Mouse (Mus musculus): ENCODE measurements at regions not wholly inside any gene's neighbourhood (a gene's known extent, or its start where the extent isn't known, plus 50 kb on each side); places are given as distances from the start of the nearest gene placed in this dataset.
A peak's percentile ranks its signal among the peaks of the same experiment; 100 is the strongest.

DNA sequence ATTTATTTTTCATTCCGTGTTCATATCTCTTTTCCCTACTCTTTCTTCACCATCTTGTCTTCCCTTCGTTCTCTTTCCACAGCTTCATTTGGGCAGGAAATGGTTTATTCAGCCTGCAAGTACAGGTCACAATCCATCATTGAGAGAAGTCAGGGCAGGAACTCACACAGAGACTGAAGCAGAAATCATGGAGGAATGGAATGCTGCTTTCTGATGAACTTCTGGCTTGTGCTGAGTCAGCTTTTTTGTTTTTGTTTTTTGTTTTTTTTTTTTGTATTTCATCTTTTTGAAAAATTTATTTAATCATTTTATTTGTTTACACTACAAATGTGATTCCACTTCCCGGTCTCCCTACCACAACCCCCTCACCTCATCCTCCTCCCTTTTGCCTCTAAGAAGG lies 51.2 kb upstream of the Suclg2 start:
- Histone ChIP-seq H3K4me1 (no peaks in the 10 kb centered on the region), H3K9me3 (no peaks in the 10 kb centered on the region), H3K36me3 (no peaks in the 10 kb centered on the region), H3K27ac (no peak overlapping the region), H3K4me3 (no peak overlapping the region), H3K27me3 (ENCODE audit: insufficient read depth, poor library complexity, severe bottlenecking) (no peaks in the 10 kb centered on the region)
- 81% methylated on average over 3 of the region's 3 CpGs for WGBS
- no peak for DNase-seq (ENCODE audit: low spot score)

DNA sequence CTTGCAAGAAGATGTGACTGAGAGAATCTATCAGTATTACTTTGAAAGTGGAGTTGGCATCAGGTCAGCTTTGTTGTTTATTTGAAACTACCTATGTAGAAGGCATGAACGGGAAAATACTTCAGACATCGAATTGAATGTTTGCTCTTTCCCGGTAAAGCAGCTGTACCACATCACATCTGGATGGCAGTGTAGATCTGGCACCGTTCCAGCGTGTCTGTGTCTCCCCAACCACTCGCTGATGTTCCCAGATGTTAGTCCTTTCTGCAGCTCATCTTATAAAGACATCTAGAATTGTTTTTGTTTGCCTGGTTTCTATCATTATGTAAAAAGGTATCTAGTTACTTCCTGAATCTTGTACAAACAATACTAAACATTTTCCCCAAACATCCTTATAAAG lies 83.1 kb upstream of the Suclg2 start:
- Histone ChIP-seq H3K4me1 (no peaks in the 10 kb centered on the region), H3K36me3 (no peaks in the 10 kb centered on the region), H3K27me3 (ENCODE audit: insufficient read depth, poor library complexity, severe bottlenecking) (no peaks in the 10 kb centered on the region), H3K27ac (no peak overlapping the region), H3K4me3 (no peak overlapping the region), H3K9me3 (no peaks in the 10 kb centered on the region)
- WGBS, result 77% methylated on average over 6 of the region's 6 CpGs
- no peak for DNase-seq (ENCODE audit: low spot score)

DNA sequence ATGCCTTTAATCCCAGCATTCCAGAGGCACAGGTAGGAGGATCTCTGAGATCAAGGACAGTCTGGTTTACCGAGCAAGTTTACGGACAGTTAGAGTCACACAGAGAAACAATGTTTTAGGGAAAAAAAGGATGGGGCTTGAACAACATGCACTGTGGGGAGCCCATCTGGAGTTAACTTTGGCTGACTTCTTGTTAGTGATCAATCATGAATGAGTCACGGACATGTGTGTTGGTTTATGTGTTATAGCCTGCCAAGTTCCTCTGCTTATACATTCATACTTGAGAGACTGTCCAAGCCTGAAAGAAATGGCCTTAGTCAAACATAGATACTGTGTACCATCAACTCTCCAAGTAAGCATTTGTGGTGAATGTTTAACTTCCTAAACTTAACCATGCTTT lies 122.9 kb upstream of the Suclg2 start:
- no peaks in the 10 kb centered on the region for H3K9me3 ChIP-seq
- no peak overlapping the region for H3K4me3 ChIP-seq
- no peaks in the 10 kb centered on the region for H3K36me3 ChIP-seq
- DNase-seq (ENCODE audit: low spot score), result no peak
- H3K27me3 ChIP-seq (ENCODE audit: insufficient read depth, poor library complexity, severe bottlenecking), result no peaks in the 10 kb centered on the region
- H3K27ac ChIP-seq, result no peak overlapping the region
- H3K4me1 ChIP-seq, result no peaks in the 10 kb centered on the region
- 91% methylated on average over 3 of the region's 3 CpGs for WGBS

DNA sequence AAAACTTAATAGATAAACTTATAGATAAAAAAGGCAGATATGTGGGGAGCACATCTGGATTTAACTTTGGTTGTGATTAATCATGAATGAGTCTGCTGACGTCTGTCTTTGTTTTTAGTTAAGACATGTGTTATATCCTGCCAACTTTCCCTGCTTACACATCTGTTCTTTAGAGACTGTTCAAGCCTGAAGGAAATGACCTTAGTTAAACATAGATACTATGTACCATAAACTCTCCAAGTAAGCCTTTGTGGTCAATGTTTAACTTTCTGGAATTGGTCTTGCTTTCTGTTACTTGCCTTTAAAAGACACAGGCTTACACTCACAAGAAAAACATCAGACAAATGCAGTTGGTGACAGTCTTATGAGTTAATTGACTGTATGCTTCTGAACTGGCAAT lies 127.9 kb upstream of the Suclg2 start:
- Histone ChIP-seq H3K27me3 (ENCODE audit: insufficient read depth, poor library complexity, severe bottlenecking) (no peaks in the 10 kb centered on the region), H3K36me3 (no peaks in the 10 kb centered on the region), H3K9me3 (no peaks in the 10 kb centered on the region), H3K4me3 (no peak overlapping the region), H3K27ac (no peak overlapping the region), H3K4me1 (no peaks in the 10 kb centered on the region)
- no peak for DNase-seq (ENCODE audit: low spot score)
- WGBS, result 57% methylated on average over 1 of the region's 1 CpGs

GRCm38 (mm10) chr6:95875463-95875862 lies 156.9 kb upstream of the Suclg2 start:
- H3K36me3 ChIP-seq, result no peaks in the 10 kb centered on the region
- DNase-seq (ENCODE audit: low spot score), result no peak
- H3K4me3 ChIP-seq, result no peak overlapping the region
- no peaks in the 10 kb centered on the region for H3K9me3 ChIP-seq
- no peak overlapping the region for H3K27ac ChIP-seq
- no peaks in the 10 kb centered on the region for H3K27me3 ChIP-seq (ENCODE audit: insufficient read depth, poor library complexity, severe bottlenecking)
- 77% methylated on average over 6 of the region's 6 CpGs for WGBS
- H3K4me1 ChIP-seq, result no peaks in the 10 kb centered on the region

GRCm38 (mm10) chr6:95876320-95876719 lies 157.7 kb upstream of the Suclg2 start:
- Histone ChIP-seq H3K36me3 (no peaks in the 10 kb centered on the region), H3K9me3 (no peaks in the 10 kb centered on the region), H3K4me1 (no peaks in the 10 kb centered on the region), H3K4me3 (no peak overlapping the region), H3K27ac (no peak overlapping the region), H3K27me3 (ENCODE audit: insufficient read depth, poor library complexity, severe bottlenecking) (no peaks in the 10 kb centered on the region)
- WGBS, result 71% methylated on average over 2 of the region's 2 CpGs
- DNase-seq (ENCODE audit: low spot score), result no peak

DNA sequence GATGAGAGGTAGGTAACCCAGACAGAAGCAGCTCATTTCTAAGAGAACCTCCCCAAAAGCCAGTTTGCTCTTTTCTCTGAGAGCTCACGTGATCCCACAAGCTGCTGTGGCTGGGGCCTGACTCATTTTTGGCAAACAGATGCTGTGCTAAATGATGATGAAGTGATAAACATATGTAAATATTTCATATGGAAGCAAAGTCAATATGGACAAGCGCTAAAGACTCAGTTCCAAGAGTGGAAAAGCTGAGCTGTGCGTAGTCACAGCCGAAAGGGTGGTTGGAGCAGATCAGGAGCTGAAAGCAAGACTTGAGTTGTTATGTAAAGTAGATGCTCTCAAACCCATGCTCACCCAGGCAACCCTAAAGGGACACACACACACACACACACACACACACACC lies 168.0 kb upstream of the Suclg2 start:
- Histone ChIP-seq H3K4me3 (no peak overlapping the region), H3K36me3 (no peaks in the 10 kb centered on the region), H3K27ac (no peak overlapping the region), H3K9me3 (no peaks in the 10 kb centered on the region), H3K4me1 (no peaks in the 10 kb centered on the region), H3K27me3 (ENCODE audit: insufficient read depth, poor library complexity, severe bottlenecking) (no peaks in the 10 kb centered on the region)
- DNase-seq (ENCODE audit: low spot score), result no peak
- WGBS, result 85% methylated on average over 4 of the region's 4 CpGs

- 84% methylated on average over 2 of the region's 2 CpGs for WGBS
- H3K27me3 ChIP-seq (ENCODE audit: insufficient read depth, poor library complexity, severe bottlenecking), result no peaks in the 10 kb centered on the region
- no peak for DNase-seq (ENCODE audit: low spot score)
- no peaks in the 10 kb centered on the region for H3K9me3 ChIP-seq
- no peaks in the 10 kb centered on the region for H3K36me3 ChIP-seq
- no peak overlapping the region for H3K27ac ChIP-seq
- H3K4me3 ChIP-seq, result no peak overlapping the region
- 0 out of 2 replicates have a peak, but pooled peaks cover 3% of the 10 kb centered on the region for H3K4me1 ChIP-seq
These were observed 184.0 kb upstream of the Suclg2 start for GRCm38 (mm10) chr6:95902551-95902950.

DNA sequence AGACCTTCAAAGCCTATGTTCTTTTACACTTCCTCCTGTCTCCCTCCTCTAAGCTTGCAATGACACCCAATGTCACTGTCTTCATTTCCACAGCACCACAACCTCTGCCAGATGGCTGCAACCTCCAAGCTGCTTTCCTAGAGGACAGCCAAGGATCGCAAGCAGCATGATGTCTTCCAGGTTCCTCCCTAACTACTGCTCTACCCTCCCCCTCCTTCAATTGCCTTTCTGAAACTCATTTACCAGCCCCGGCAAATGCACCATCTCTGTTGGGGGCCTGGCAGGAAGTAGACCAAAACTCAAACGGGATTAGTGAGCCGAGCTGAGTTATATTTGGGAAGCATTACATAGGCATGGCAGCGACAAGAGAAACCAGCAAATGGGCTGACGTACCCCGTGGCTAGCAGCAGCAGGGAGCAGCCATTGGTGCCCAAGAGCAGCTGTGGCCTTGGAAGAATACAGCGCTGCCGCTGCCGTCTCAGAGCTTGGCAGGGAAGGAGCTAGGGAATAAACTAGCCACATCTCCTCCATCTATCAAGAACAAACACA lies 185.6 kb upstream of the Suclg2 start:
- Histone ChIP-seq H3K4me1 (0 out of 2 replicates have a peak, but pooled peaks cover 3% of the 10 kb centered on the region), H3K27ac (no peak overlapping the region), H3K36me3 (no peaks in the 10 kb centered on the region), H3K27me3 (ENCODE audit: insufficient read depth, poor library complexity, severe bottlenecking) (no peaks in the 10 kb centered on the region), H3K4me3 (peak overlapping the region; percentile 24), H3K9me3 (no peaks in the 10 kb centered on the region)
- DNase-seq (ENCODE audit: low spot score), result no peak
- 16% methylated on average over 10 of the region's 10 CpGs for WGBS

DNA sequence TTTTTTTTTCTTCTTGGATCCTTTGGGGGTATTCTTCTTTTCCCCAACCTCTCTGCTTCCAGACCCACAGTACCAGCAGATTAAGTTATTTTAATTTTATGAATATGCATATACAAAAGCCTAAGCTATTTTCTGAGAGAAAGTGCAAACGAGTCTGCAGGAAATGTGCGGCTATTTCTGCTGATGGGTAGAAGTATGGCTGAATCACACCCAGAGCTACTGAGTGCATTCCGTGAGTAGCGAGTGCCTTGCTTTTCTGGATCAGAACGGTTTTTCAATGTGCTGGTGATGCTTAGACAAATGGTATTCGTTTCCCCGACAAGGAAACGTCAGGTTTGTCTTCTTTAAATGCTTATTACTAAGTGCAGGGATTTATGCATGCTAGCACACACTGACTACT lies 186.5 kb upstream of the Suclg2 start:
- Histone ChIP-seq H3K27me3 (ENCODE audit: insufficient read depth, poor library complexity, severe bottlenecking) (no peaks in the 10 kb centered on the region), H3K36me3 (no peaks in the 10 kb centered on the region), H3K4me1 (0 out of 2 replicates have a peak, but pooled peaks cover 3% of the 10 kb centered on the region), H3K27ac (no peak overlapping the region), H3K9me3 (no peaks in the 10 kb centered on the region), H3K4me3 (no peak overlapping the region)
- 81% methylated on average over 8 of the region's 8 CpGs for WGBS
- DNase-seq (ENCODE audit: low spot score), result no peak

- Histone ChIP-seq H3K36me3 (no peaks in the 10 kb centered on the region), H3K4me3 (no peak overlapping the region), H3K27me3 (ENCODE audit: insufficient read depth, poor library complexity, severe bottlenecking) (no peaks in the 10 kb centered on the region), H3K27ac (no peak overlapping the region), H3K4me1 (peaks cover 3% of the 10 kb centered on the region; the same call in 1 of the 2 replicates), H3K9me3 (no peaks in the 10 kb centered on the region)
- DNase-seq (ENCODE audit: low spot score), result no peak
- WGBS, result 73% methylated on average over 3 of the region's 3 CpGs
These were observed 191.2 kb upstream of the Fam19a1 start for GRCm38 (mm10) chr6:95921737-95922136.

- Histone ChIP-seq H3K4me3 (no peak overlapping the region), H3K36me3 (no peaks in the 10 kb centered on the region), H3K27ac (no peak overlapping the region), H3K4me1 (no peaks in the 10 kb centered on the region), H3K9me3 (no peaks in the 10 kb centered on the region), H3K27me3 (ENCODE audit: insufficient read depth, poor library complexity, severe bottlenecking) (no peaks in the 10 kb centered on the region)
- 67% methylated on average over 1 of the region's 1 CpGs for WGBS
- DNase-seq (ENCODE audit: low spot score), result no peak
These were observed 178.4 kb upstream of the Fam19a1 start for GRCm38 (mm10) chr6:95934561-95934960.

- H3K4me1 ChIP-seq, result no peaks in the 10 kb centered on the region
- no peaks in the 10 kb centered on the region for H3K36me3 ChIP-seq
- H3K27ac ChIP-seq, result no peak overlapping the region
- 67% methylated on average over 2 of the region's 2 CpGs for WGBS
- no peaks in the 10 kb centered on the region for H3K9me3 ChIP-seq
- H3K27me3 ChIP-seq (ENCODE audit: insufficient read depth, poor library complexity, severe bottlenecking), result no peaks in the 10 kb centered on the region
- DNase-seq (ENCODE audit: low spot score), result no peak
- H3K4me3 ChIP-seq, result no peak overlapping the region
These were observed 176.4 kb upstream of the Fam19a1 start for GRCm38 (mm10) chr6:95936504-95936903.

DNA sequence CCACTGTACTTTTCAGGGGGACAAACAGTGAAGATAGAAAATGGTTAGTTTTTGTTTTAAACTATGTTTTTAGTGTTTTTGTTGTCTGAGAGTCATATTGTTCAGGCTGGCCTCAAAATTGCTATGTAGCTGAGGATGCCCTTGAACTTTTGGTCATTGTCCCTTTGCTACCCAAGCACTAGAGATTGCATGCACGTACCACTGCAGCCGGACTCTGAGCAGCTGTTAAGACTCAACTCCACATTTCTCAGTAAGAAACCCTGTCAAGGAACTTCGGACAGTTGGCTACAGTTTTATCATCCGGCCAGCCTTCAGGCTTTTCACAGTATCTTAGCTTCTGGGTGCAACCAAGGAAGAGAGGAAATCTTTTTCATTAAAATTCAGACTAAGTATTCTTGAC lies 173.9 kb upstream of the Fam19a1 start:
- WGBS, result 70% methylated on average over 4 of the region's 4 CpGs
- no peaks in the 10 kb centered on the region for H3K9me3 ChIP-seq
- no peaks in the 10 kb centered on the region for H3K27me3 ChIP-seq (ENCODE audit: insufficient read depth, poor library complexity, severe bottlenecking)
- no peak overlapping the region for H3K4me3 ChIP-seq
- no peak for DNase-seq (ENCODE audit: low spot score)
- no peaks in the 10 kb centered on the region for H3K4me1 ChIP-seq
- no peaks in the 10 kb centered on the region for H3K36me3 ChIP-seq
- no peak overlapping the region for H3K27ac ChIP-seq
